Mouse (Mus musculus) heart, postnatal 36 days (tissue): Measurements from ENCODE around the gene Cd8a. TPM values are rescaled to one million over a fixed set of nuclear protein-coding genes. Genes with fewer than 3 reads are reported as not detected.

Source experiments
- DNase-seq, 2 experiments: peaks; one replicate each; pipeline ENCODE4 v3.0.0; 2021 to 2022
- intact Hi-C: fragments of 180-260 bp; cut with DNase I; formaldehyde crosslinking; loops from one replicate; pipeline ENCODE4 v1.15.1; 2025
- total RNA-seq, 2 experiments: library from RNA; stranded (reverse); gene quantifications; 2 replicates each; pipeline ENCODE4 v1.2.3; 2021

Cd8a gene
- total RNA-seq, 2 experiments from 2014 or later = 0.11 to 0.22 TPM

GRCm38 (mm10) chr6:71369416-71369815, 3.8 kb upstream of the Cd8a start:
- intact Hi-C loops = no loop called here

GRCm38 (mm10) chr6:71371085-71371605, 2.1 kb upstream of the Cd8a start:
- intact Hi-C loops = no loop called here
- no peak for DNase-seq

More at GRCm38 (mm10) chr6:71369416-71369815, 3.8 kb upstream of the Cd8a start:
- no peak for DNase-seq

- no peak for DNase-seq
- intact Hi-C loops = no loop called here
Measured at GRCm38 (mm10) chr6:71372041-71372720, 1.0 kb upstream of the Cd8a start.

GRCm38 (mm10) chr6:71374311-71374829, 1.1 kb downstream of the Cd8a start:
- no peak for DNase-seq
- intact Hi-C loops = no loop called here

GRCm38 (mm10) chr6:71374921-71375320, 1.7 kb downstream of the Cd8a start:
- intact Hi-C loops = no loop called here
- DNase-seq = no peak

- no peak for DNase-seq
- intact Hi-C loops = no loop called here
Measured at GRCm38 (mm10) chr6:71376711-71377110, 3.5 kb downstream of the Cd8a start.

GRCm38 (mm10) chr6:71381654-71382053, 8.4 kb downstream of the Cd8a start:
- no peak for DNase-seq
- intact Hi-C loops = no loop called here

GRCm38 (mm10) chr6:71390496-71390895, 17.3 kb downstream of the Cd8a start:
- DNase-seq = no peak
- intact Hi-C loops = no loop called here

GRCm38 (mm10) chr6:71396016-71396415, 22.8 kb downstream of the Cd8a start:
- intact Hi-C loops = no loop called here
- DNase-seq = no peak

GRCm38 (mm10) chr6:71396761-71397160, 23.5 kb downstream of the Cd8a start:
- intact Hi-C loops = no loop called here
- DNase-seq = no peak

- peak; percentile 5 to 15 for DNase-seq
- intact Hi-C loops = loop anchor here (1.0 kb wide), 1 partner anchor 233 kb away; no protein-coding TSS in a partner anchor
Measured at GRCm38 (mm10) chr6:71398829-71399609, 25.8 kb downstream of the Cd8a start.

GRCm38 (mm10) chr6:71414624-71415023, 41.4 kb downstream of the Cd8a start:
- peak; percentile 31 to 40 for DNase-seq
- intact Hi-C loops = loop anchor here (5.0 kb wide), 1 partner anchor 142 kb away; the partner anchor contains the start of gene Krcc1

GRCm38 (mm10) chr6:71415446-71415845, 42.2 kb downstream of the Cd8a start:
- intact Hi-C loops = no loop called here
- no peak for DNase-seq

- intact Hi-C loops = no loop called here
- DNase-seq = peak; percentile 22 to 27
Measured at GRCm38 (mm10) chr6:71418874-71419273, 45.6 kb downstream of the Cd8a start.

- no peak for DNase-seq
- intact Hi-C loops = loop anchor here (5.0 kb wide), 1 partner anchor 119 kb away; no protein-coding TSS in a partner anchor
Measured at GRCm38 (mm10) chr6:71420848-71421247, 47.6 kb downstream of the Cd8a start.

- intact Hi-C loops = loop anchor here (2.0 to 5.0 kb wide), 2 partner anchors 120 to 255 kb away; no protein-coding TSS in a partner anchor
Measured at GRCm38 (mm10) chr6:71422162-71422561, 48.9 kb downstream of the Cd8a start.

GRCm38 (mm10) chr6:71423116-71423515, 49.9 kb downstream of the Cd8a start:
- peak in 1 of 2 experiments; percentile 38 for DNase-seq
- intact Hi-C loops = loop anchor here (2.0 to 5.0 kb wide), 2 partner anchors 121 to 256 kb away; no protein-coding TSS in a partner anchor

More at GRCm38 (mm10) chr6:71422162-71422561, 48.9 kb downstream of the Cd8a start:
- DNase-seq = no peak

- intact Hi-C loops = no loop called here
- no peak for DNase-seq
Measured at GRCm38 (mm10) chr6:71425681-71426080, 52.5 kb downstream of the Cd8a start.

- intact Hi-C loops = no loop called here
- no peak for DNase-seq
Measured at GRCm38 (mm10) chr6:71427996-71428725, 54.9 kb downstream of the Cd8a start.
